Mouse (Mus musculus) spleen, adult 2 months (tissue): ENCODE results near the gene Pigf.

Experiments used
- CTCF ChIP-seq: fragments of 200-500 bp; IDR thresholded peaks from 2 replicates; pipeline ENCODE4 v1.5.1; 2011; ENCODE audit warnings: mild to moderate bottlenecking, inconsistent platforms; ENCODE audit not compliant: insufficient read depth, insufficient read length, insufficient replicate concordance; ENCODE audit errors: extremely low read depth
- POLR2A ChIP-seq: fragments of 200-500 bp; IDR thresholded peaks from 2 replicates; pipeline ENCODE4 v1.6.1; 2011; ENCODE audit warnings: low read depth, low read length, inconsistent platforms

GRCm38 (mm10) chr17:87049696-87050095 lies 24.5 kb upstream of the Pigf start:
- TF ChIP-seq POLR2A: no peak
- TF ChIP-seq CTCF: no peak
